In genomic region chr17:81669062-81669815, GRCm38 (mm10) we compare ENCODE assay signal across 8 mouse cellular contexts.
DNase-seq lines count a peak whose midpoint lies in the region; ATAC-seq and TF ChIP-seq lines count a peak whose summit lies in the region.

No protein-coding gene starts in this region.

- under 1% methylated on average over 22 of the region's 22 CpGs for WGBS in embryonic facial prominence, embryonic 15.5 days
- 6% methylated on average over 22 of the region's 22 CpGs for WGBS in heart, embryonic 12.5 days
- 3% methylated on average over 22 of the region's 22 CpGs for WGBS in liver, embryonic 11.5 days
- under 1% methylated on average over 21 of the region's 22 CpGs for WGBS in midbrain, embryonic 16.5 days
- WGBS in stomach, postnatal 0 days: 0% methylated on average over 22 of the region's 22 CpGs

- H3K4me2 ChIP-seq in embryonic facial prominence, embryonic 15.5 days (replicated peaks): peak overlapping the region; percentile 96
- H3K4me2 ChIP-seq in heart, embryonic 12.5 days: peak overlapping the region; percentile 92
- peak overlapping the region; percentile 72 for H3K4me2 ChIP-seq in liver, embryonic 11.5 days
- peak overlapping the region; percentile 78 for H3K4me2 ChIP-seq in midbrain, embryonic 16.5 days (ENCODE audit: low read length)
- peak overlapping the region; percentile 85 for H3K4me2 ChIP-seq in stomach, postnatal 0 days (replicated peaks; ENCODE audit: low read depth)

- H3K27ac ChIP-seq in embryonic facial prominence, embryonic 15.5 days (replicated peaks): peak overlapping the region; percentile 86
- H3K27ac ChIP-seq in heart, embryonic 12.5 days (ENCODE audit: poor library complexity, severe bottlenecking): peak overlapping the region; percentile 82
- no peak overlapping the region for H3K27ac ChIP-seq in liver, embryonic 11.5 days (ENCODE audit: low read depth, low read length)
- H3K27ac ChIP-seq in midbrain, embryonic 16.5 days (ENCODE audit: low read length): peak overlapping the region; percentile 99
- peak overlapping the region; percentile 87 for H3K27ac ChIP-seq in stomach, postnatal 0 days (replicated peaks)

- TF ChIP-seq EP300 in stomach, postnatal 0 days (optimal IDR thresholded peaks at IDR 0.05): no peak

- 0 out of 2 replicates have a peak, but pooled peaks have one; percentile 9 for TF ChIP-seq CTCF in stomach, postnatal 0 days (IDR thresholded peaks at IDR 0.05; ENCODE audit: low read depth)

- DNase-seq in urinary bladder, adult 18-20 months (ENCODE audit: low spot score in 2 of 2): peak; percentile 13 to 43
- no peak for DNase-seq in urinary bladder, postnatal 10 days (ENCODE audit: low spot score)
- DNase-seq in kidney, postnatal 14 days: peak; percentile 41
- DNase-seq in liver, embryonic 11.5 days (ENCODE audit: low spot score): peak; percentile 50
- peak; percentile 39 for DNase-seq in stomach, postnatal 0 days (ENCODE audit: low spot score)

- H3K36me3 ChIP-seq in embryonic facial prominence, embryonic 15.5 days: no peaks in the 10 kb centered on the region
- H3K36me3 ChIP-seq in heart, embryonic 12.5 days: 0 out of 2 replicates have a peak, but pooled peaks cover 6% of the 10 kb centered on the region
- no peaks in the 10 kb centered on the region for H3K36me3 ChIP-seq in liver, embryonic 11.5 days (ENCODE audit: control insufficient read depth, insufficient read depth, low read length)
- no peaks in the 10 kb centered on the region for H3K36me3 ChIP-seq in midbrain, embryonic 16.5 days (ENCODE audit: control insufficient read depth, insufficient read depth, low read length)
- H3K36me3 ChIP-seq in stomach, postnatal 0 days (ENCODE audit: control insufficient read depth, insufficient read depth, low read length): no peaks in the 10 kb centered on the region

- H3K9me3 ChIP-seq in embryonic facial prominence, embryonic 15.5 days (replicated peaks): no peaks in the 10 kb centered on the region
- no peaks in the 10 kb centered on the region for H3K9me3 ChIP-seq in heart, embryonic 12.5 days (replicated peaks)
- no peaks in the 10 kb centered on the region for H3K9me3 ChIP-seq in liver, embryonic 11.5 days (ENCODE audit: control insufficient read depth, low read length)
- no peaks in the 10 kb centered on the region for H3K9me3 ChIP-seq in midbrain, embryonic 16.5 days (replicated peaks; ENCODE audit: control insufficient read depth, low read length, poor library complexity, severe bottlenecking)
- H3K9me3 ChIP-seq in stomach, postnatal 0 days (ENCODE audit: control insufficient read depth, low read length): no peaks in the 10 kb centered on the region

- peaks cover 31% of the 10 kb centered on the region for H3K27me3 ChIP-seq in embryonic facial prominence, embryonic 15.5 days
- peaks cover 3% of the 10 kb centered on the region; the same call in 1 of the 2 replicates for H3K27me3 ChIP-seq in heart, embryonic 12.5 days (replicated peaks)
- peaks cover 39% of the 10 kb centered on the region for H3K27me3 ChIP-seq in liver, embryonic 11.5 days (replicated peaks; ENCODE audit: control insufficient read depth, insufficient read depth, low read length)
- H3K27me3 ChIP-seq in midbrain, embryonic 16.5 days (ENCODE audit: control insufficient read depth, insufficient read depth, low read depth, low read length): peaks cover 18% of the 10 kb centered on the region
- no peaks in the 10 kb centered on the region for H3K27me3 ChIP-seq in stomach, postnatal 0 days (ENCODE audit: control insufficient read depth, insufficient read depth, low read length)

- ATAC-seq in embryonic facial prominence, embryonic 15.5 days (ENCODE audit: insufficient number of reproducible peaks, low FRiP score, low TSS enrichment, low read depth): peak; percentile 62
- ATAC-seq in heart, embryonic 12.5 days (ENCODE audit: insufficient number of reproducible peaks, low FRiP score): peak; percentile 66
- ATAC-seq in liver, embryonic 11.5 days (replicated peaks; ENCODE audit: low FRiP score): peak; percentile 55
- peak; percentile 90 for ATAC-seq in midbrain, embryonic 16.5 days
- ATAC-seq in stomach, postnatal 0 days (ENCODE audit: low FRiP score, low TSS enrichment): peak; percentile 62

- H3K4me3 ChIP-seq in embryonic facial prominence, embryonic 15.5 days (replicated peaks): peak overlapping the region; percentile 76
- peak overlapping the region; percentile 62 for H3K4me3 ChIP-seq in heart, embryonic 12.5 days
- H3K4me3 ChIP-seq in liver, embryonic 11.5 days (ENCODE audit: low read depth, low read length): peak overlapping the region; percentile 59
- peak overlapping the region; percentile 78 for H3K4me3 ChIP-seq in midbrain, embryonic 16.5 days (ENCODE audit: low read depth, low read length)
- peak overlapping the region; percentile 68 for H3K4me3 ChIP-seq in stomach, postnatal 0 days (ENCODE audit: low read depth, low read length)

- H3K4me1 ChIP-seq in embryonic facial prominence, embryonic 15.5 days: peaks cover 9% of the 10 kb centered on the region; the same call in 1 of the 2 replicates
- peaks cover 76% of the 10 kb centered on the region for H3K4me1 ChIP-seq in heart, embryonic 12.5 days (replicated peaks)
- H3K4me1 ChIP-seq in liver, embryonic 11.5 days (replicated peaks; ENCODE audit: control insufficient read depth, insufficient read depth, low read length): peaks cover 6% of the 10 kb centered on the region; the same call in 1 of the 2 replicates
- peaks cover 25% of the 10 kb centered on the region for H3K4me1 ChIP-seq in midbrain, embryonic 16.5 days (ENCODE audit: control insufficient read depth, insufficient read depth, low read length)
- H3K4me1 ChIP-seq in stomach, postnatal 0 days (replicated peaks; ENCODE audit: control insufficient read depth, insufficient read depth): no peaks in the 10 kb centered on the region

- H3K9ac ChIP-seq in embryonic facial prominence, embryonic 15.5 days: peak overlapping the region; percentile 70
- peak overlapping the region; percentile 85 for H3K9ac ChIP-seq in heart, embryonic 12.5 days
- peak overlapping the region; percentile 46; the same call in 1 of the 2 replicates for H3K9ac ChIP-seq in liver, embryonic 11.5 days (ENCODE audit: low read depth, low read length)
- peak overlapping the region; percentile 99 for H3K9ac ChIP-seq in midbrain, embryonic 16.5 days (ENCODE audit: low read depth, low read length)
- peak overlapping the region; percentile 82 for H3K9ac ChIP-seq in stomach, postnatal 0 days (ENCODE audit: low read length)

Comparison
In these comparisons a context has a peak if more than half of its experiments do, and no peak if none do; other contexts are left out.
1. H3K9ac ChIP-seq: peak in every context shown above with its lines; median percentile 99 in midbrain, embryonic 16.5 days; 85 in heart, embryonic 12.5 days; 82 in stomach, postnatal 0 days; 70 in embryonic facial prominence, embryonic 15.5 days; 46 in liver, embryonic 11.5 days.